Mouse (Mus musculus): Measurements from ENCODE around the gene H2afv.

DNA sequence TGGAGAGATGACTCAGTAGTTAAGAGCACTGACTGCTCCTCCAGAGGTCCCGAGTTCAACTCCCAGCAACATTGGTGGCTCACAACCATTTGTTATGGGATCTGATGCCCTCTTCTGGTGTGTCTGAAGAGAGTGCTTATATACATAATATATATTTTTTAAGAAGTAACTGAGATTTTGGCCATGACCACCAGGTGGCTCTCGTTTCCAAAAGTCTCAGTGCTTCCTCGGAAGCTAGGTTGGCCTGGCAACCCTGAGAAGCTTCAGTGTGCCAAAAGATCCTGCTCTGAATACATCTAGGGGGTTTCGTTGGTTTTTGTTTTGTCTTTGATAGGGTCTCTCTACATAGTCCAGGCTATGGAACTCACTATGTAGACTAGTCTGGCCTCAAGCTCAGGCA is 20.9 kb upstream of the H2afv start:
- TF ChIP-seq CTCF (IDR thresholded peaks at IDR 0.05; ENCODE audit: low read depth, low read length) (no peak), GATA2 (IDR thresholded peaks at IDR 0.05; ENCODE audit: borderline replicate concordance, low read depth, low read length) (no peak), TAL1 (conservative IDR thresholded peaks at IDR 0.05; ENCODE audit: low read depth, low read length) (no peak), GATA1 (IDR thresholded peaks at IDR 0.05; ENCODE audit: borderline replicate concordance, low read length) (no peak)

All from G1E (cell line).